Mouse (Mus musculus): Measurements from ENCODE around the gene Spryd4. TPM values are rescaled to one million over a fixed set of nuclear protein-coding genes. Genes with fewer than 3 reads are reported as not detected.
"Not testable (repeated sequence)": the region's sequence is repeated elsewhere in the genome, so short reads cannot be mapped to it uniquely, and the experiment has no call there.

Gene Spryd4
- total and polyA plus RNA-seq, 2 experiments, result 21.1 to 33.1 TPM

DNA sequence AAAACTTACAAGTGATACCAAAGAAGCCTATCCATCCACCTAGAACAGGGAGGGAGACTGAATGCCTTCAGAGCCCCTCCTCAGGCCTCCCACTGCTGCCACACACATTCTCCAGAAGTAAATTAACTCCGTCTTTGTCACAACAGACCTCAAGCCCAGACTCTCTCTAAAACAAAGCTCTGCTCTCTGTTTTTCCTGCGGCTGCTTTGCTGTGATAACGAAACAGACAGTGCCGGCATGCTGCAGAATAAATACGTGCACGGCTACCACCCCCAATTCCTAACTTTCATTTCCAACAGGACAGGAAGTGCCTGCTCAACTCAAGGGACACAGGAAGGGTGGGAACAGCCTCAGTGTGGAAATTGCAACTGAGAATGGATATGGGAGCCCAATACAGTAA lies 31.6 kb downstream of the Spryd4 start, which contains the start of gene Rbms2:
Rbms2 (minus strand) TSS at position 309 of the 400 bp plus-strand sequence.
- peak within 1 kb of the TSS; percentile 53 for H3K27ac ChIP-seq (replicated peaks; ENCODE audit: insufficient read depth, low read depth, low read length)
- no peaks in the 10 kb centered on the region for H3K27me3 ChIP-seq (ENCODE audit: control insufficient read depth, insufficient read depth, low read length)
- H3K36me3 ChIP-seq (ENCODE audit: control insufficient read depth, insufficient read depth, low read length), result no peaks in the 10 kb centered on the region
- peak within 1 kb of the TSS; percentile 21 for H3K4me3 ChIP-seq (ENCODE audit: insufficient read depth, low read depth, low read length)
- H3K4me1 ChIP-seq (ENCODE audit: control insufficient read depth, insufficient read depth, low read length), result peaks cover 4% of the 10 kb centered on the region
- 14% methylated on average over 6 of the region's 6 CpGs for WGBS
- H3K79me2 ChIP-seq (ENCODE audit: control insufficient read depth, insufficient read depth, low read length), result no peaks in the 10 kb centered on the region; the same call in 1 of the 2 replicates
- TF ChIP-seq CTCF (IDR thresholded peaks at IDR 0.05; ENCODE audit: low read depth, low read length) (no peak), POLR2A (IDR thresholded peaks at IDR 0.05; ENCODE audit: extremely low read depth, insufficient read depth, low read length) (no peak)
- DNase-seq (ENCODE audit: extremely low read depth, low read depth, low spot score), result no peak
- H3K9ac ChIP-seq (ENCODE audit: low read depth, low read length), result peak within 1 kb of the TSS; percentile 40

DNA sequence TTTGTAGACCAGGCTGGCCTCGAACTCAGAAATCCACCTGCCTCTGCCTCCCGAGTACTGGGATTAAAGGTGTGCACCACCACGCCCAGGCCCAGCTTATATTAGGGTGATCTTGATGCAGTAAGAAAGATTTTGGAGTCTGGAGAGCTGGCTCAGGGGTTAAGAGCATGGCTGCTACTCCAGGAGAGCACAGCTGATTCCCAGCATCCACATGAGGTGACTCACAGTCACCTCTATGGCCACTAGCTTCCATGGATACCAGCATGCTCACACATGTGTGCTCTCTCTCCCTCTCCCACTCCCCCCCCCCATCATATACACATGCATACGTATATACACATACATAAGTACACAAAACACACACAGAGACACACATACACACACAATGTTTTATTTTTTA lies 34.3 kb downstream of the Spryd4 start:
- Histone ChIP-seq H3K27me3 (ENCODE audit: control insufficient read depth, insufficient read depth, low read length) (no peaks in the 10 kb centered on the region), H3K4me1 (ENCODE audit: control insufficient read depth, insufficient read depth, low read length) (peaks cover 6% of the 10 kb centered on the region), H3K4me3 (ENCODE audit: insufficient read depth, low read depth, low read length) (no peak overlapping the region), H3K27ac (replicated peaks; ENCODE audit: insufficient read depth, low read depth, low read length) (no peak overlapping the region), H3K36me3 (ENCODE audit: control insufficient read depth, insufficient read depth, low read length) (no peaks in the 10 kb centered on the region), H3K79me2 (ENCODE audit: control insufficient read depth, insufficient read depth, low read length) (peaks cover 10% of the 10 kb centered on the region; the same call in 1 of the 2 replicates), H3K9ac (ENCODE audit: low read depth, low read length) (no peak overlapping the region)
- TF ChIP-seq CTCF (IDR thresholded peaks at IDR 0.05; ENCODE audit: low read depth, low read length), result no peak
- TF ChIP-seq POLR2A (IDR thresholded peaks at IDR 0.05; ENCODE audit: extremely low read depth, insufficient read depth, low read length), result no peak
- no peak for DNase-seq (ENCODE audit: extremely low read depth, low read depth, low spot score)
- WGBS, result 91% methylated on average over 4 of the region's 4 CpGs

DNA sequence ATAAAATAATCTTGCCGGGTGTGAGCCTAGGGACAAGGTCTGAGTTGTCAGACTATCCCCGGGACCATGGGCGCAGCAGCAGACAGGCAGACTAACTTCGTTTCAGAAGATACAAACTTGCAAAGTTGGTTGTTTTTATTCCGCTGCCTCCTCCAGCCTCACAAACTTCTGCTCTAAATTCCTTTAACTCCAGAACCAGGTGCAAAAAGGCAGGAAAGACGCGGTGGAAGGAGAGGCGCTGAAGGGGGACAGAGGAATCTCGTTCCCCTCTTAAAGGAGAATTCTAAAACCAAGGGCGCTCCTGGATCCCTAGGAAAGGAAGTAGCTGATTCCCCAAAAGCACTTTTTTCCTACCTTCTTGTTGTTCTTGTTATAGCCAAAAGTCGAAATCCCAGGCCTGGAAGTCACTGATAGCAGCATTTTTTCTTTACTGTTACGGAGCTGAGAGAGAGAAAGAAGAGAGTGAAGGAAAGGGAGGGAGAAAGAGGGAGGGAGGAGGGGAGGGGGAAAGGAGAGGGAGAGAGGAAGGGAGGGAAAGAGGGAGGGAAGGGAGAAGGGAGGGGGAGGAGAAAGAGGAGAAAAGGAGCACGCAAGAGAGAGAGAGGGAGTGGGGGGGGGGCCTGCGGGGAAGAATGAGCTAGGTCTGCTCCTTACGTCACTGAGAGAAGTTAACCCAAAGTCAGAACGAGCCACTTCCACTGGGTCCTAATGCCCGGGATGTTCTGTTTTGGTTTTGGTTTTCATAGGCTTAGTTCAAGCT lies 35.4 kb downstream of the Spryd4 start:
- Histone ChIP-seq H3K9ac (ENCODE audit: low read depth, low read length) (peak overlapping the region; percentile 70), H3K27me3 (ENCODE audit: control insufficient read depth, insufficient read depth, low read length) (no peaks in the 10 kb centered on the region), H3K79me2 (ENCODE audit: control insufficient read depth, insufficient read depth, low read length) (peaks cover 12% of the 10 kb centered on the region; the same call in 1 of the 2 replicates), H3K36me3 (ENCODE audit: control insufficient read depth, insufficient read depth, low read length) (no peaks in the 10 kb centered on the region), H3K4me3 (ENCODE audit: insufficient read depth, low read depth, low read length) (peak overlapping the region; percentile 83), H3K27ac (replicated peaks; ENCODE audit: insufficient read depth, low read depth, low read length) (peak overlapping the region; percentile 37), H3K4me1 (ENCODE audit: control insufficient read depth, insufficient read depth, low read length) (peaks cover 6% of the 10 kb centered on the region)
- WGBS, result under 1% methylated on average over 17 of the region's 17 CpGs
- TF ChIP-seq CTCF (IDR thresholded peaks at IDR 0.05; ENCODE audit: low read depth, low read length), result no peak
- no peak for TF ChIP-seq POLR2A (IDR thresholded peaks at IDR 0.05; ENCODE audit: extremely low read depth, insufficient read depth, low read length)
- peak; percentile 85 for DNase-seq (ENCODE audit: extremely low read depth, low read depth, low spot score)

DNA sequence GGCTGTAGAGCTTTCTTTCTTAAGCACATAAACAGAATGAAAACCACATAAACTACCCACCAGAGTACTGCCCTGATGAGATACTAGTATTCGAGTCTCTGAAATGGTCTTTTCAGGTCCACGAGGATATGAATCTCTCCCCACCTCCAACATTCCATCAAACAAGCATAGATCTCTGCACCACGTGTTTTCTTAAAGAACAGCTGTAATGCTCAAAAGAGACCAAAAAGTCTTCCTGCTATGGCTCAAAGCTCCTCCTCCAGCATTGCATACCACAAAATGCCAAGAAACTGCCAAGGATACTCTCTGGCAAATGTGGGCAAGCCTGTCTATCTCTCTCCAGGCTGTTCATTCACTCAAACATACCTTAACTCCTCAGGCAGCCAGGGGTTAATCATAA lies 36.3 kb downstream of the Spryd4 start:
- no peaks in the 10 kb centered on the region for H3K36me3 ChIP-seq (ENCODE audit: control insufficient read depth, insufficient read depth, low read length)
- H3K4me3 ChIP-seq (ENCODE audit: insufficient read depth, low read depth, low read length), result peak overlapping the region; percentile 83
- no peak for TF ChIP-seq CTCF (IDR thresholded peaks at IDR 0.05; ENCODE audit: low read depth, low read length)
- no peak for TF ChIP-seq POLR2A (IDR thresholded peaks at IDR 0.05; ENCODE audit: extremely low read depth, insufficient read depth, low read length)
- peaks cover 6% of the 10 kb centered on the region for H3K4me1 ChIP-seq (ENCODE audit: control insufficient read depth, insufficient read depth, low read length)
- 42% methylated on average over 3 of the region's 3 CpGs for WGBS
- H3K79me2 ChIP-seq (ENCODE audit: control insufficient read depth, insufficient read depth, low read length), result peaks cover 14% of the 10 kb centered on the region; the same call in 1 of the 2 replicates
- no peaks in the 10 kb centered on the region for H3K27me3 ChIP-seq (ENCODE audit: control insufficient read depth, insufficient read depth, low read length)
- peak overlapping the region; percentile 70; the same call in 1 of the 2 replicates for H3K9ac ChIP-seq (ENCODE audit: low read depth, low read length)
- H3K27ac ChIP-seq (replicated peaks; ENCODE audit: insufficient read depth, low read depth, low read length), result no peak overlapping the region
- DNase-seq (ENCODE audit: extremely low read depth, low read depth, low spot score), result no peak

DNA sequence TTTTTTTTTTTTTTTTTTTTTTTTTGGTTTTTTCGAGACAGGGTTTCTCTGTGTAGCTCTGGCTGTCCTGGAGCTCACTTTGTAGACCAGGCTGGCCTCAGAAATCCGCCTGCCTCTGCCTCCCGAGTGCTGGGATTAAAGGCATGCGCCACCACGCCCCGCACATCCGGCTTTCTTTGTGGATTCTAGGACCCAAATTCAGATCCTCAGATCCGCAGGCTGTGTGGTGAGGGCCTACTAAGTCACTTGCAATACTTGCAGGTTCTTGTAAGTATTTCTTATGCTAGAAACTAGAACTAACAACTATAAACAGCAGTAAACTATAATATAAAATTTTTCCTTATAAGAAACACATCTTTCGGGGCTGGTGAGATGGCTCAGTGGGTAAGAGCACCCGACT lies 40.3 kb downstream of the Spryd4 start:
- H3K27ac ChIP-seq (replicated peaks; ENCODE audit: insufficient read depth, low read depth, low read length); H3K36me3 ChIP-seq (ENCODE audit: control insufficient read depth, insufficient read depth, low read length); H3K9ac ChIP-seq (ENCODE audit: low read depth, low read length); H3K4me1 ChIP-seq (ENCODE audit: control insufficient read depth, insufficient read depth, low read length); H3K4me3 ChIP-seq (ENCODE audit: insufficient read depth, low read depth, low read length); H3K27me3 ChIP-seq (ENCODE audit: control insufficient read depth, insufficient read depth, low read length); DNase-seq (ENCODE audit: extremely low read depth, low read depth, low spot score): not testable (repeated sequence)
- peaks cover 22% of the 10 kb centered on the region for H3K79me2 ChIP-seq (ENCODE audit: control insufficient read depth, insufficient read depth, low read length)
- WGBS, result 98% methylated on average over 9 of the region's 10 CpGs

DNA sequence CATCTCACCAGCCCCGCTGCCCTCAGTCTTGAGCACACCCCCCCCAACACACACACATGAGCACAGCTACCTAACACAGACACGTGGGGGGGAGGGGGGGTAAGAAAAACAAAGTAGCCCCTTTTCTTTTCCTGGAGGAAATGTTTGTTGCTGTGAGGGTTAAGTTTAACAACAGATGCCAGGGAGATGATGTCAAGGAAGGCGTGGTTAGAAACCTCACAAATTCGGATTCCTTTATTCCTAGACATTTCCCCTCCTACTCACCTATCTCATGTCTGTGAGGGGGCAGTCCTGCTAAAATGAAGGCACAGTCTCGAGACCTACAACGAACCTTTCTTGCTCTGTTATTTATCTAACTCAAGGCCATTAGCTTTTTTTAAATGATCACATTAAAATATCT lies 44.5 kb downstream of the Spryd4 start:
- Histone ChIP-seq H3K4me3 (ENCODE audit: insufficient read depth, low read depth, low read length) (no peak overlapping the region), H3K79me2 (ENCODE audit: control insufficient read depth, insufficient read depth, low read length) (peaks cover 21% of the 10 kb centered on the region), H3K4me1 (ENCODE audit: control insufficient read depth, insufficient read depth, low read length) (no peaks in the 10 kb centered on the region; the same call in 1 of the 2 replicates), H3K9ac (ENCODE audit: low read depth, low read length) (no peak overlapping the region), H3K27ac (replicated peaks; ENCODE audit: insufficient read depth, low read depth, low read length) (no peak overlapping the region), H3K36me3 (ENCODE audit: control insufficient read depth, insufficient read depth, low read length) (no peaks in the 10 kb centered on the region), H3K27me3 (ENCODE audit: control insufficient read depth, insufficient read depth, low read length) (no peaks in the 10 kb centered on the region)
- WGBS, result 72% methylated on average over 6 of the region's 6 CpGs
- DNase-seq (ENCODE audit: extremely low read depth, low read depth, low spot score), result no peak
- TF ChIP-seq CTCF (IDR thresholded peaks at IDR 0.05; ENCODE audit: low read depth, low read length) (no peak), POLR2A (IDR thresholded peaks at IDR 0.05; ENCODE audit: extremely low read depth, insufficient read depth, low read length) (no peak)

DNA sequence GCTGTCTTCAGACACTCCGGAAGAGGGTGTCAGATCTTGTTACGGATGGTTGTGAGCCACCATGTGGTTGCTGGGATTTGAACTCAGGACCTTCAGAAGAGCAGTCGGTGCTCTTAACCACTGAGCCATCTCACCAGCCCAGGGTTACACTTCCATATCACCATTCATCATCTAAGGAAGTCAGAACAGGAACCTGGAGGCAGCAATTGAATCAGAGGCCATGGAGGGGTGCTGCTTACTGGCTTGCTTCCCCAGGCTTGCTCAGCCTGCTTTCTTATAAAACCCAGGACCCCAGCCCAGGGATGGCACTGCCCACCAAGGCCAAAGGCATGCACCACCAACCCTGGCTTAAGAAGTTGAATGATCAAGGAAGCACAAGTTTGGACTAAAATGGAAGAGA lies 45.9 kb downstream of the Spryd4 start:
- WGBS, result 88% methylated on average over 3 of the region's 3 CpGs
- H3K4me1 ChIP-seq (ENCODE audit: control insufficient read depth, insufficient read depth, low read length), result not testable (repeated sequence)

More for the DNA sequence above, 45.9 kb downstream of the Spryd4 start:
- not testable (repeated sequence) for DNase-seq (ENCODE audit: extremely low read depth, low read depth, low spot score); H3K4me3 ChIP-seq (ENCODE audit: insufficient read depth, low read depth, low read length); H3K27ac ChIP-seq (replicated peaks; ENCODE audit: insufficient read depth, low read depth, low read length); H3K27me3 ChIP-seq (ENCODE audit: control insufficient read depth, insufficient read depth, low read length); H3K9ac ChIP-seq (ENCODE audit: low read depth, low read length); H3K36me3 ChIP-seq (ENCODE audit: control insufficient read depth, insufficient read depth, low read length)
- peaks cover 18% of the 10 kb centered on the region for H3K79me2 ChIP-seq (ENCODE audit: control insufficient read depth, insufficient read depth, low read length)

Measured in liver, adult 2 months (tissue).